Mouse (Mus musculus) neural tube, embryonic 11.5 days (tissue): ENCODE results near the gene Nsf. TPM values are rescaled to one million over a fixed set of nuclear protein-coding genes. Genes with fewer than 3 reads are reported as not detected.

ENCODE experiments used
- ATAC-seq: fragments of 200-750 bp; cut with Nextera tagmentation; 2 replicates; pipeline ENCODE4 v1.8.0; 2017; ENCODE audit warnings: moderate number of reproducible peaks, mild to moderate bottlenecking, moderate TSS enrichment, moderate library complexity; ENCODE audit not compliant: insufficient read depth, low FRiP score, low TSS enrichment
- DNase-seq: peaks from one replicate; pipeline ENCODE4 v3.0.0-alpha.2; 2015; ENCODE audit warnings: low spot score
- H3K27ac ChIP-seq: fragments of 300-500 bp; sonication (generic); 2 replicates; pipeline ENCODE4 v1.5.1; 2014; ENCODE audit warnings: low read depth, mild to moderate bottlenecking, low read length
- H3K27me3 ChIP-seq: fragments of 300-500 bp; sonication (generic); 2 replicates; pipeline ENCODE4 v1.6.1; 2014; ENCODE audit warnings: mild to moderate bottlenecking, low read length, mixed read lengths; ENCODE audit not compliant: control insufficient read depth, insufficient read depth
- H3K36me3 ChIP-seq: fragments of 300-500 bp; sonication (generic); 2 replicates; pipeline ENCODE4 v1.6.1; 2014; ENCODE audit warnings: mild to moderate bottlenecking, low read length, moderate library complexity, mixed read lengths; ENCODE audit not compliant: control insufficient read depth, insufficient read depth
- H3K4me1 ChIP-seq: fragments of 300-500 bp; sonication (generic); 2 replicates; pipeline ENCODE4 v1.6.1; 2014; ENCODE audit warnings: low read length, mixed read lengths; ENCODE audit not compliant: control insufficient read depth, insufficient read depth
- H3K4me2 ChIP-seq: fragments of 300-500 bp; sonication (generic); 2 replicates; pipeline ENCODE4 v1.6.1; 2014; ENCODE audit warnings: low read depth, mild to moderate bottlenecking, moderate library complexity
- H3K4me3 ChIP-seq: fragments of 300-500 bp; sonication (generic); 2 replicates; pipeline ENCODE4 v1.5.1; 2014; ENCODE audit warnings: low read depth, low read length
- H3K9ac ChIP-seq: fragments of 300-500 bp; sonication (generic); 2 replicates; pipeline ENCODE4 v1.6.1; 2014; ENCODE audit warnings: mild to moderate bottlenecking, low read length
- H3K9me3 ChIP-seq: fragments of 300-500 bp; sonication (generic); 2 replicates; pipeline ENCODE4 v1.6.1; 2016; ENCODE audit warnings: low read length; ENCODE audit not compliant: control insufficient read depth
- WGBS: fragments of 180-500 bp; shearing (Covaris S2); extraction: QIAGEN DNeasy Blood & Tissue Kit; methylation state at CpG from one replicate; pipeline ENCODE4 v1.1.7; 2014; 5-methylcytosine and 5-hydroxymethylcytosine counted together
- polyA plus RNA-seq: library from polyadenylated mRNA; unstranded; fragments of >200 nt; fragmentation: Nextera tagmentation; extraction: Ambion mirVana; gene quantifications from 2 replicates; pipeline ENCODE4 v1.2.1, GENCODE M21; 2014

The Nsf gene
- polyA plus RNA-seq, 1 experiment from 2014 or later = 65.4 TPM

DNA sequence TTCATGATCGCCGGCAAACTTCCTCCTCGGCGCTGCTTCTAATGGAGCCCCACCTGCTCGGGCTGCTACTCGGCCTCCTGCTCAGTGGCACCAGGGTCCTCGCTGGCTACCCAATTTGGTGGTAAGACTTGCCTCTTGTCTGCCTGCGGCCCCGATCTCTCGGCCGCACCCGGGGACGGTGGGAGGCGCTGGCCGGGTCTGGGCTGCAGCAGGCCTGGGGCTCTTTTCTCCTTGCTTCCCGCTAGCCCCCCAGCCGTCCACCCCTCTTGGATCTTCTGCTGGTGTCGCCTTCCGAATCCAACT is 179.7 kb downstream of the Nsf start:
- Histone ChIP-seq H3K9me3 (no peaks in the 10 kb centered on the region), H3K27ac (no peak overlapping the region), H3K4me2 (peak overlapping the region; percentile 75), H3K36me3 (no peaks in the 10 kb centered on the region), H3K9ac (peak overlapping the region; percentile 54), H3K4me1 (peaks cover 20% of the 10 kb centered on the region), H3K4me3 (peak overlapping the region; percentile 32), H3K27me3 (peaks cover 66% of the 10 kb centered on the region)
- peak; percentile 36 for ATAC-seq
- DNase-seq = no peak
- 0% methylated on average over 19 of the region's 19 CpGs for WGBS

DNA sequence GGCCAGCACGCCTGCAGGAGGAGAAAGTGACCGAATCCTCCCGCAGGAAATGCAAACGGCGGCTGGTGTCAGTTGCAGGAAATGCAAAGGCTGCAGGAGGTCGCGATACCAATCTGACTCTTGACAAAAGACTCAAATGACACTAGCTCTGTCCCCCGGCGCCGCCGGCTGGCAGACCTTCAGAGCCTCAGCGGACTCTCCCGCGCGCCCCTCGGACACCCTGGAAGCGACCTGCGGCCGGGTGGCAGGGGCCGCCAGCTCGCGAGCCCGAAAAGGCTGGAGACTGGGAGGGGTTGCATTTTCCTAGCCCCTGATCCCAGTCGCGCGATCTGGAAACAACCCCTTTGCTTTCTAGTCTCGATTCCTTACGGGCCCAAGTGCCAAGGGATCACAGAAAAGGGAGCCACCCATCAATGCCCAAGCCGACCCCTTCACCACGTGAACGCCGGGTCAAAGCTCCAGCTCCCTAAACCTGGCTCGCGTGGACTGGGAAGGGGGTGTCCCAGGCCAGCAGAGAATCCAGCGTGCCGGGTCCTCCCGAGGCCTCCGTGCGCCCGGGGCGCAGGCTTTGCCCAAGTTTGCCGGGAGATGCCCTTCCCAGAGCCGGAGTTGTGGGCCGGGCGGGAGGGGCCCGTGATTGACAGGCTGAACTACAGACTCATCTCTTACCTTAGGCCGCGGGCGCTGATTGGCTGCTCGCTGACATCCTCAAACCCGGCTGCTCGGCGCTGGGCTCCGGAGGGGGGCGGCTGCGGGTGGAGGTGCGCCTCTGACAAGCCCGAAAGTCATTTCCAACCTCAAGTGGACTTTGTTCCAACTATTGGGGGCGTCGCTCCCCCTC is 180.2 kb downstream of the Nsf start, which contains the start of gene Wnt3:
TSS of gene Wnt3 (plus strand) at position 764 of the 841 bp plus-strand sequence.
- no peak within 1 kb of the TSS for H3K27ac ChIP-seq
- peaks cover 66% of the 10 kb centered on the region for H3K27me3 ChIP-seq
- DNase-seq (peak; percentile 65), ATAC-seq (peak; percentile 81)
- no peaks in the 10 kb centered on the region for H3K9me3 ChIP-seq
- WGBS = under 1% methylated on average over 60 of the region's 60 CpGs
- peak within 1 kb of the TSS; percentile 32 for H3K4me3 ChIP-seq
- H3K4me1 ChIP-seq = peaks cover 20% of the 10 kb centered on the region
- H3K4me2 ChIP-seq = peak within 1 kb of the TSS; percentile 75
- no peaks in the 10 kb centered on the region for H3K36me3 ChIP-seq
- peak within 1 kb of the TSS; percentile 54 for H3K9ac ChIP-seq

GRCm38 (mm10) chr11:103772505-103773386 is 181.1 kb downstream of the Nsf start:
- peaks cover 66% of the 10 kb centered on the region for H3K27me3 ChIP-seq
- ATAC-seq (no peak), DNase-seq (no peak)
- H3K4me3 ChIP-seq = peak overlapping the region; percentile 32
- peak overlapping the region; percentile 35; the same call in 1 of the 2 replicates for H3K9ac ChIP-seq
- no peaks in the 10 kb centered on the region for H3K36me3 ChIP-seq
- WGBS = under 1% methylated on average over 23 of the region's 23 CpGs
- no peaks in the 10 kb centered on the region for H3K9me3 ChIP-seq
- peaks cover 20% of the 10 kb centered on the region for H3K4me1 ChIP-seq
- no peak overlapping the region for H3K27ac ChIP-seq
- peak overlapping the region; percentile 75 for H3K4me2 ChIP-seq

Other genes starting within 250 kb of the Nsf start
- 0.82 and 0.95 TPM in 2 replicates for gene Wnt9b, start 204.2 kb downstream of the Nsf start, polyA plus RNA-seq
- 8.0 TPM in 2 replicates for gene Wnt3, start 179.9 kb downstream of the Nsf start, polyA plus RNA-seq
- 130 and 133 TPM in 2 replicates for gene Arf2, start 12.7 kb upstream of the Nsf start, polyA plus RNA-seq
- 0.24 and 0.97 TPM in 2 replicates for gene Crhr1, start 178.8 kb upstream of the Nsf start, polyA plus RNA-seq
- gene Sppl2c, start 232.3 kb upstream of the Nsf start, polyA plus RNA-seq = not detected in 2 replicates